Mouse (Mus musculus) hindbrain, embryonic 13.5 days (tissue): ENCODE results near the gene Gm48552. TPM values are rescaled to one million over a fixed set of nuclear protein-coding genes. Genes with fewer than 3 reads are reported as not detected.

Source experiments
- ATAC-seq: fragments of 200-750 bp; cut with Nextera tagmentation; 2 replicates; pipeline ENCODE4 v1.8.0; 2017; ENCODE audit warnings: moderate TSS enrichment; ENCODE audit not compliant: low FRiP score
- H3K27ac ChIP-seq: fragments of 300-500 bp; sonication (generic); 2 replicates; pipeline ENCODE4 v1.5.1; 2015; ENCODE audit warnings: inconsistent platforms, mild to moderate bottlenecking, moderate library complexity
- H3K27me3 ChIP-seq: fragments of 300-500 bp; sonication (generic); 2 replicates; pipeline ENCODE4 v1.6.1; 2015; ENCODE audit warnings: mild to moderate bottlenecking, inconsistent platforms
- H3K36me3 ChIP-seq: fragments of 300-500 bp; sonication (generic); 2 replicates; pipeline ENCODE4 v1.6.1; 2015; ENCODE audit warnings: mild to moderate bottlenecking, inconsistent platforms
- H3K4me1 ChIP-seq: fragments of 300-500 bp; sonication (generic); replicated peaks from 2 replicates; pipeline ENCODE4 v1.6.1; 2015; ENCODE audit warnings: inconsistent platforms
- H3K4me2 ChIP-seq: fragments of 300-500 bp; sonication (generic); 2 replicates; pipeline ENCODE4 v1.6.1; 2015; ENCODE audit warnings: inconsistent platforms, mild to moderate bottlenecking, moderate library complexity
- H3K4me3 ChIP-seq: fragments of 300-500 bp; sonication (generic); 2 replicates; pipeline ENCODE4 v1.5.1; 2015; ENCODE audit warnings: mild to moderate bottlenecking, inconsistent platforms
- H3K9ac ChIP-seq: fragments of 300-500 bp; sonication (generic); 2 replicates; pipeline ENCODE4 v1.6.1; 2015; ENCODE audit warnings: mild to moderate bottlenecking, inconsistent platforms
- H3K9me3 ChIP-seq: fragments of 300-500 bp; sonication (generic); 2 replicates; pipeline ENCODE4 v1.6.1; 2016; ENCODE audit warnings: inconsistent platforms
- WGBS: fragments of 180-500 bp; shearing (Covaris S2); methylation state at CpG from one replicate; pipeline ENCODE4 v1.1.7; 2015; 5-methylcytosine and 5-hydroxymethylcytosine counted together
- polyA plus RNA-seq: library from polyadenylated mRNA; unstranded; fragments of >200 nt; fragmentation: Nextera tagmentation; extraction: Ambion mirVana; gene quantifications from 2 replicates; pipeline ENCODE4 v1.2.1, GENCODE M21; 2015

Gm48552 gene
- polyA plus RNA-seq, 1 experiment from 2014 or later: 2.0 TPM

DNA sequence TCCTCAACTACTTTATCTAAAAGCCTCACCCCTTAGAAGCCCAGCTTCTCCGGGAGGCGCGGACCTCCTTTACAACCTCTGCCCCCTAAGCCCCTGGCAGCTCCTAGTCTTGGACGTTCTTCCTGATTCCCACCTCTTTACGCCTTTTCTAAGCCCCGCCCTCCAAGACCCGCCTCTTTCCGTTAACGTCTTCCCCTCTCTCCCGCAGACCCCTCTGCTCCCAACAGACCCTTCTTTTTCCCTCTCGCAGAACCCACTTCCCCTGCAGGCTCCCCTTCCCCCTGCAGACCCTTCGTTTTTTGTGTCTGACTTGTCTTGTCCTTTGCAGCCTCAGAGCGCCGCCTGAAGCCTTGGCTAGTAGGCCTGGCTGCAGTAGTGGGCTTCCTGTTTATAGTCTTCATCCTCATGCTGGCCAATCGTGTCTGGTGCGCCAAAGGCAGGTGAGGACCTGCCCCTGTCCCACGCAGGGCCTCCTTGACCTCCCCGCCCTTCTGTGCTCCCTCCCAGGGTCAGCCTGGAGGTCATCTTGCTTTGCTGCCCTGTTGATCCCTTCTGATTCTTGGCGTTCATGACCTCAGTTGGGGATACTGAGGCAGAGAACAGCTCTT is 4.8 kb downstream of the Gm48552 start:
- peak overlapping the region; percentile 45 for H3K4me2 ChIP-seq
- peaks cover 53% of the 10 kb centered on the region for H3K4me1 ChIP-seq
- ATAC-seq: no peak
- no peaks in the 10 kb centered on the region for H3K9me3 ChIP-seq
- H3K36me3 ChIP-seq: peaks cover 20% of the 10 kb centered on the region; the same call in 1 of the 2 replicates
- 8% methylated on average over 19 of the region's 19 CpGs for WGBS
- H3K27ac ChIP-seq: peak overlapping the region; percentile 40
- peak overlapping the region; percentile 18 for H3K4me3 ChIP-seq
- 0 out of 2 replicates have a peak, but pooled peaks cover 5% of the 10 kb centered on the region for H3K27me3 ChIP-seq
- peak overlapping the region; percentile 59 for H3K9ac ChIP-seq

DNA sequence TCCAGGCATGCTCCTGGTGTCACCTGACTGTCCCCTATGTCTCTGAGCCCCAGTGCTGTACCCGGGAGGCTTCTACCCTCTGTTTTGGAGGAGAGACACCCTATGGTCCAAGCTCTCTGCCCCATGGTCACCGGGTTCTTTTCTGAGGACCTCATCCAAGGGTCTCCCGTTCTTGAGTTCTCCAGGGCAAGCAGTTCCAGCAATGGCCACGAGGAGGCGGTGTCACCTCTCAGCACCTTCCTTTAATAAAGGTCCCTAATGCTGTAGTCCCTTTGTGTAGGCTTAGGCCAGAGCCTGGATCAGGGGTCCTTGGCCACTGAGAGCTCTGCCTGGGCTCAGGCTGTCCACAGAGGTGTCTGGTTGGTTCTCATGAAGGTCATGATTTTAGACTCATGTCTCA is 6.3 kb downstream of the Gm48552 start:
- Histone ChIP-seq H3K27ac (no peak overlapping the region), H3K4me2 (no peak overlapping the region), H3K36me3 (peaks cover 25% of the 10 kb centered on the region), H3K9ac (no peak overlapping the region), H3K9me3 (no peaks in the 10 kb centered on the region), H3K4me1 (peaks cover 53% of the 10 kb centered on the region), H3K4me3 (no peak overlapping the region), H3K27me3 (0 out of 2 replicates have a peak, but pooled peaks cover 5% of the 10 kb centered on the region)
- no peak for ATAC-seq
- WGBS: 15% methylated on average over 5 of the region's 5 CpGs

DNA sequence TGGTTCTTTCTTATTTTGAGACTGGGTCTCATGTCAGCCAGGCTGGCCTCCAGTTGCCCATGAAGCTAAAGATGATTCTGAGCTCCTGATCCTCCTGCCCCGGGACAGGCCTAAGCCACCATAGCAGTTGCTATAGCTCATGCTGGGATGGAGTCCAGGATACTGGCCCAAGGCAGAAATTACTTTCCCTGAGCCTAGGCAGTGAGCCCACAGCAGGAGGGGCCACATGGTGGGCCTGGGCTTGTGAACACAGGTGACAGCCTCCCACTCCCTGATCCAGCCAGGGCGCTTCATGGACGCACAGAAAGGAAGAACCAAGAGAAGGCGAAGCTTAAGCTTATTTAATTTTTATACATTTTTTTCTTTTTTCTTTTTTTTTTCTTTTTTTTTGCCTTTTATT is 7.1 kb downstream of the Gm48552 start:
- Histone ChIP-seq H3K4me1 (peaks cover 60% of the 10 kb centered on the region), H3K4me2 (no peak overlapping the region), H3K36me3 (peaks cover 29% of the 10 kb centered on the region), H3K27ac (no peak overlapping the region), H3K4me3 (no peak overlapping the region), H3K9me3 (no peaks in the 10 kb centered on the region), H3K9ac (no peak overlapping the region), H3K27me3 (0 out of 2 replicates have a peak, but pooled peaks cover 5% of the 10 kb centered on the region)
- ATAC-seq: no peak
- 84% methylated on average over 4 of the region's 4 CpGs for WGBS

DNA sequence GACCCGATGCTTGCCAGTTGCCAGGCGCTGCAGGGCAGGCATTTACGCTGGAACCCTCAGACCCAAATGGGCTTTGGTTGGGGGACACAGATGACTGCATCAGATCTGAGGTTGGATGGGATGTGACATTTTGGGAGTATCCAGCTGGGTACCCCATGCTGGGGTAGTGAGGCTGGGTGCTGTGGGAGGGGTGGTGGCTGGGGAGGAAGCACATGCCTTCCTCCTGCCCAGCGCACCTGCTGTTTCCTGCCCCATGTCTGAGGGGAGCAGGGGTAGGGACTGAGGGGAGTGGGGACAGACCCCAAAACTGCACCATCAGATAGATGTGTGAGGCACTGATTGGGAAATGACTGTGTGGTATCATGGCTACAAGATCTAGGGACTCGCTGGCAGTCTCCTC is 7.9 kb downstream of the Gm48552 start:
- no peak overlapping the region for H3K4me2 ChIP-seq
- ATAC-seq: no peak
- H3K36me3 ChIP-seq: peaks cover 25% of the 10 kb centered on the region
- WGBS: 59% methylated on average over 5 of the region's 5 CpGs
- peak overlapping the region; percentile 60 for H3K9ac ChIP-seq
- H3K4me3 ChIP-seq: no peak overlapping the region
- peaks cover 69% of the 10 kb centered on the region for H3K4me1 ChIP-seq
- H3K27ac ChIP-seq: peak overlapping the region; percentile 50
- H3K9me3 ChIP-seq: no peaks in the 10 kb centered on the region
- H3K27me3 ChIP-seq: 0 out of 2 replicates have a peak, but pooled peaks cover 5% of the 10 kb centered on the region

DNA sequence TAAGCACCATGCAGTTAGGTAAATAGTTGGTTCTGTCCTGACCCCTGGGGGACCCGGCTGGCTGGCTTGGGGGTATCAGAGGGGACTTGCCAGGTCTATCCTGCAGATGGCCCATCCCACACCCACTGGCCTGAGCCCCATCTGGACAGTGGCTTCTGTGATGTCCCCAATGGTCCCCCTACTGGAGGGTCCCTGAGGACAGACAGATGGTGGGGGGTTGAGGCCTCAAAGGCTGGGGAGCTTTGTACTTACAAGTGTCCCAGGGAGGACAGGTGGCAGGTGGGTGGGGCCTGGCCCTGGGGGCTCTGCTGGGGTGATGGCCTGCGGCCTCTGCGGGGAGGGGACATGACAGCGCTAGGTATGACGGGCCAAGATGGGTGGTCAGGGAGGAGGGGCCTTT is 10.5 kb downstream of the Gm48552 start:
- WGBS: 63% methylated on average over 5 of the region's 5 CpGs
- H3K9ac ChIP-seq: 0 out of 2 replicates have a peak overlapping the region, but pooled peaks have one; percentile 16
- no peak overlapping the region for H3K4me2 ChIP-seq
- H3K9me3 ChIP-seq: no peaks in the 10 kb centered on the region
- H3K36me3 ChIP-seq: peaks cover 32% of the 10 kb centered on the region
- ATAC-seq: no peak
- peaks cover 76% of the 10 kb centered on the region for H3K4me1 ChIP-seq
- H3K27me3 ChIP-seq: 0 out of 2 replicates have a peak, but pooled peaks cover 3% of the 10 kb centered on the region
- H3K27ac ChIP-seq: no peak overlapping the region
- no peak overlapping the region for H3K4me3 ChIP-seq

DNA sequence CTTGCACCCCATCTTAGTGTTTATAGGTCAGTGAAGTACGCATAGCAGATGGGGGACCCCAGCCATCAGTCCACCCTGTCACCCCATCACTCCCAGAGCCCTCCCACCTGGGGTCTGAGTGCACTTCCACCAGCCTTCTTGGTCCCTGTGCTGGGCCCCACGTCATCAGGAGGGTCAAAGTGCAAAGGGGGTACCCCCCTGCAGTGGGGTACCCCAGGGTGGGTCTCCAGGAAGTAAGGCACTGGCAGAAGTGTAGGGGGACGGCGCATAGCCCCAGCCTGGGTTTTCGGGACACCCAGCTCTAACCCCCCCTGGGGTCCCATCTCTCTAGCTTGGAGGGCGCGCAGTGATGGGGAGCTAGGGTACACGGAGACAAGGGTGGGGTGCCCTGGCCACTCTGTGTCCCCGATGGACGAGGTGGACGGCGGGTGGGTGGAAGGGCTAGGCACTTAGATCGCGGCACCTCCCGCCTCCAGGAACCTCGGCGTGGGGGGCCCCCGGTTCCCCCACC is 11.0 kb downstream of the Gm48552 start:
- no peak overlapping the region for H3K27ac ChIP-seq
- H3K36me3 ChIP-seq: peaks cover 37% of the 10 kb centered on the region
- peaks cover 8% of the 10 kb centered on the region; the same call in 1 of the 2 replicates for H3K27me3 ChIP-seq
- H3K4me3 ChIP-seq: no peak overlapping the region
- peaks cover 80% of the 10 kb centered on the region for H3K4me1 ChIP-seq
- peak overlapping the region; percentile 39 for H3K9ac ChIP-seq
- H3K4me2 ChIP-seq: peak overlapping the region; percentile 32; the same call in 1 of the 2 replicates
- ATAC-seq: no peak
- WGBS: 79% methylated on average over 18 of the region's 18 CpGs
- no peaks in the 10 kb centered on the region for H3K9me3 ChIP-seq

DNA sequence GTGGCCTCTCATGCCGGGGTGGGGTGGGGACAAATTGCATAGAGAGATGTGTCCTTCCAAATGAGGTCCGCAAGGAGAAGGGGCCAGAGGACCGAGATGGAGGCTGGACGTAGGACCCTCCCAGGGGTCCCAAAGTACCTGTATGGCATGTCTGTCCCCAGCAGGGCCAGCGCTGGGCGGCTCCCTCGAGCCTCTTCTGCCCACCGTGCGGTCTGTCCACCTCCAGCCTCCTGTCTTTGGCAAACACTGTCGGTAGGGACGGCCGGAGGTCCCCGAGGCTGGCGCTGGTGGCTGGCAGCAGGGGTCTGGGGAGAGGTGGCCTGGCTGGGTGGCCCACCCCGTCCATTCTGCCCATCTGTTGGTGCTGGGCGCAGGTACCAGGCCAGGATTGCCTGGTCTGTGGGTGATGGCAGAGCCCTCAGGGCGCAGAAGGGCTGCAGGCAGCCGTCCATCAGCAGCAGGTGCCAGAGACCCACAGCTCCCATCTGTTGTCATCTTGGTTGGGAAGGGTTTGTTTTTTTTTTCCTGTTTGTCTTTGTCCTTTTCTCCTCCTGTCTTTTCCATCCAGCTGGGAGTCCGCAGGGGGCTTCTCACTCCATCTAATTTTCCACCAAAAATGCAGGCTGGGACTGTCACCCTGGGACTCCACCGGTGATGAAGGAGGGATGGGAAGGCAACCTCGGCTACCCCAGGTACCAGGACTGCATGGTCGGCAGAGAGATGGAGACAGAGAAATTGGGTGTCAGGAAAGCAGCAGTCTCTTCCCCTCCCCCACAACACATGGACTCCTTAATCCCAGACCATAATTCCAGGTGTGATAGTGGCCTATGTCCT is 11.8 kb downstream of the Gm48552 start:
- 39% methylated on average over 22 of the region's 22 CpGs for WGBS
- Histone ChIP-seq H3K9ac (peak overlapping the region; percentile 56), H3K27ac (peak overlapping the region; percentile 92), H3K4me1 (peaks cover 80% of the 10 kb centered on the region), H3K36me3 (peaks cover 42% of the 10 kb centered on the region), H3K4me3 (no peak overlapping the region), H3K9me3 (no peaks in the 10 kb centered on the region), H3K27me3 (peaks cover 13% of the 10 kb centered on the region; the same call in 1 of the 2 replicates), H3K4me2 (peak overlapping the region; percentile 32; the same call in 1 of the 2 replicates)
- no peak for ATAC-seq

DNA sequence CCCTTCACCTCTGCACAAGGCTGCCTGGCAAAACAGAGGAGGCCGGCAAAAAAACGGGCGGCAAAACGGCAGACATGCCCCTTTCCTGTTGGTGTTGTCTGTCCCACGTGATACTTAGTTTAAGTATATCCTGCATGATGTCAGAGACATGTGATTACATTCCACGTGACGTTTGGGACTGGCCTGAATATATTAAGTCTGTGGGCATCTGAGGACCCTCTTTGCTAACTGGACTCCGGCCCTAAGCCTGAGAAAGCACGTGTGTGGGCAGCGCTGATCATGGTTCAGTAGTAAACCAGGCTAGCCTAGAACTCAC is 12.4 kb downstream of the Gm48552 start:
- peaks cover 78% of the 10 kb centered on the region for H3K4me1 ChIP-seq
- H3K4me3 ChIP-seq: no peak overlapping the region
- H3K9ac ChIP-seq: peak overlapping the region; percentile 14; the same call in 1 of the 2 replicates
- no peak; the same call in 1 of the 2 replicates for ATAC-seq
- H3K27me3 ChIP-seq: peaks cover 18% of the 10 kb centered on the region; the same call in 1 of the 2 replicates
- no peaks in the 10 kb centered on the region for H3K9me3 ChIP-seq
- H3K4me2 ChIP-seq: no peak overlapping the region
- H3K27ac ChIP-seq: peak overlapping the region; percentile 92
- 22% methylated on average over 10 of the region's 10 CpGs for WGBS
- H3K36me3 ChIP-seq: peaks cover 48% of the 10 kb centered on the region

DNA sequence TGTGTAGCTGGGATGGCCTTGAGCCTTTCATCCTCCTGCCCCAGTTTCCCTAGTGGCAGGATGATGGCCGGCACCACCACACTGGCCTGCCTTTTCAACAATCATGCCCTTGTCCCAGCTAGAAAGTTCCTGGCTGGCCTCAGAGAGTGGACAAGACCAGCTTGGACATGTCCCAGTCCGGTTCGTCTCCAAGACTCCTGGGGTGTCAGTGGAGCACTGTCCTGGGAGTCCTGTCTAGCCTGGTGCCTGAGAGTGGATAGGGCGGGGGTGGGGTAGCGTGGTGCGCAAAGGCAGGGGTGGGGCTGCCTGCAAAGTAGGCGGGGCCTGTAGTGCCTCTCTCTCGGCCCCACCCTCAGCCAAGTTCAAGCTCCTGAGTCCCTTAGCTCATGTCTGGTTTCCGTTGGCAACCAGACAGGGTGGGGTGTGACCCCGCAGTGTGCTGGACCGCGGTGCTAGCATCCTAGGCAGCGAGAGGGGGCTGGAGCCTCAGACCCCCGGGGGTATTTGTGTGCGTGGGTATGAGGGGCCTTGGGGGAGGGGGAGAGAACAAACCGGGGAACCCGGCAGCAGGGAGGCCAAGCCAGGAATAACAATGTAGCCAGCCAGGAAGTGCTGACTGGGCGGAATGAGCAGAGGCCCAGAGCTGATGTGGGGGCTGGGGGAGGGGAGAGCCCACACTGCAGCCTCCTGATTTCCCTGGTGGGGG is 12.9 kb downstream of the Gm48552 start:
- H3K9ac ChIP-seq: peak overlapping the region; percentile 43; the same call in 1 of the 2 replicates
- WGBS: 5% methylated on average over 18 of the region's 18 CpGs
- peak overlapping the region; percentile 92 for H3K27ac ChIP-seq
- H3K4me1 ChIP-seq: peaks cover 78% of the 10 kb centered on the region
- H3K27me3 ChIP-seq: peaks cover 24% of the 10 kb centered on the region
- H3K4me3 ChIP-seq: no peak overlapping the region
- H3K36me3 ChIP-seq: peaks cover 53% of the 10 kb centered on the region
- peak; percentile 75 for ATAC-seq
- no peaks in the 10 kb centered on the region for H3K9me3 ChIP-seq
- peak overlapping the region; percentile 17; the same call in 1 of the 2 replicates for H3K4me2 ChIP-seq

DNA sequence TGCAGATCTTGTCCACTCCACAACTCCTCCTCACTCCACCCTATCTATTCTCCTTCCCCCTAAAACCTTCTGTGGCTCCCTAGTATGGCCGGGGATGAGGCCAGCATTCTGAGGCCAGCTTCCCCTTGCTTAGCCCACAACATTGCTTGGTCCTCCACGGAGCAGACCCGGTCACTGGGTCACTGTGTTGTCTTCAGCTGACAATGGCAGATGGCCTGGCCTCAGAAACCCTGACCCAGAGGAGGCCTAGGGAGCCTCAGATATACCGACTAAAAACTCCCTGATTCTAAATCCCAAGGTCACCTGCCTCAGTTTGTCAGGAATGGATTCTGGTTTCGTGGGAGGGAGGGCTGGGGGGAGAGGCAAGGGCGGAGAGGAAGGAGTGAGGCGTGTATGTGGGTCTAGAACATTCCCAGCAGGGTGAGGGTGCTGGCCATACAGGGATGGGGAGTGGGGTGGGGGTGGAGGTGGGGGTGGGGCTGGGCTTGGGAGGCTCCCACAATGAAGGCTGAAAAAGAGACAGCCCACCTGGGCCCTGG is 13.5 kb downstream of the Gm48552 start:
- Histone ChIP-seq H3K9ac (peak overlapping the region; percentile 43; the same call in 1 of the 2 replicates), H3K27ac (peak overlapping the region; percentile 92), H3K36me3 (peaks cover 59% of the 10 kb centered on the region), H3K4me1 (peaks cover 78% of the 10 kb centered on the region), H3K4me3 (no peak overlapping the region), H3K4me2 (peak overlapping the region; percentile 17; the same call in 1 of the 2 replicates), H3K27me3 (peaks cover 30% of the 10 kb centered on the region), H3K9me3 (no peaks in the 10 kb centered on the region)
- no peak; the same call in 1 of the 2 replicates for ATAC-seq
- 15% methylated on average over 7 of the region's 7 CpGs for WGBS

DNA sequence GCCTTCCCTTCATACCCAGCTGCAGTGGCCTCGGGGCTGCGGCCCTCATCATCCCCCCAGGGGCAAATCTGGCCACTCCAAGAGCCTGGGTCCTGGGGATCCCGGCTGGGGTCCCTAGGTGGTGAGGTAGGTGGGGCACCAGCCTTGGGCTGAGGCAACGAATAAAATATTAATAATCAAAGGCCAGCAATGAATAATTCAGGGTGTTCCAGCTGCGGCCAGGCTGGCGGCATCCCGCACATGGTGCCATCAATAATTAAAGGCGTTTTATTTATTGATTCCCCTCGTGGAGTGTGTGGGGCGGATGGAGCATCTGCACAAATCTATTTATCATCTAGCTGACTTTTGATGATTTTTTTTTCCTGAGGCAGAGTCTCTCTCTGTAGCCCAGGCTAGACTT is 14.7 kb downstream of the Gm48552 start:
- WGBS: 34% methylated on average over 10 of the region's 10 CpGs
- Histone ChIP-seq H3K4me2 (no peak overlapping the region), H3K4me3 (no peak overlapping the region), H3K27me3 (peaks cover 39% of the 10 kb centered on the region), H3K9me3 (no peaks in the 10 kb centered on the region), H3K27ac (peak overlapping the region; percentile 92), H3K36me3 (peaks cover 64% of the 10 kb centered on the region), H3K9ac (no peak overlapping the region), H3K4me1 (peaks cover 79% of the 10 kb centered on the region)
- no peak for ATAC-seq
